Mouse (Mus musculus): Measurements from ENCODE around the gene Slc15a3. TPM values are rescaled to one million over a fixed set of nuclear protein-coding genes. Genes with fewer than 3 reads are reported as not detected.

Slc15a3 gene
- total RNA-seq, 2 experiments from 2014 or later, result 18.0 to 31.4 TPM

DNA sequence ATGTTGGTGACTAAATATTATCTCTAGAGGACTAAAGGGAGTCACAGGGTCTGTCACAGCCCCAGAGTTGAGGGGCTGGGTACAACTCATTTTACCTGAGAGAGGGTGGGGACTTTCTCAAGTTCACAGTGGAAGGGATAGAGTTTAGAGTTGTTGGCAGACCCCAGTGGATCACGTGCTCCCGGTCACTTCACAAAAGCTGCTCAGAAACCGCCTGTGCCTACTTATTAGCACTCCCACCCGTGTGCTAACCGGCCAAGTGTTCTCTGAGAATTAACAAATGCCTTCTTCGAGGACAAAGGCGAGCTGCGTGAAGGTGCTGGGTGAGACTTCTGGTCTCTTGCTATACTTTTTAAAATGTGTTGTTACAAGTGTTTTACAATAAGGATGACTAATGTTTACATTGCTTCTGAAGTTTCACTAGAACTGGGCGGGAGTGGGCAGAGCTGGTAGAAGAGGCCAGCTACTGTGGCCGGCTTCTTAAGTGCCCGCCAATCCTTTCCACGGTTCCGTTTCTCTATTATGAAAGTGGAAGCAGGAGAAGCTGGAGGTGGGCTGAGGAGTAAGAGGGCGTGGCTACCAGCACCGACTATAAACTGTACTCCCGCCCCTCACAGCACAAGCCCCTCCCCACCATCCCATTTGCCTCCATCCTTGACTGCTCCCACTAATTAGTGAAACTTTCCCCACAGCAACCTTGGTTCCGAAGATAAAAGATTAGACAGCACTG is 21.1 kb upstream of the Slc15a3 start:
- ATAC-seq (ENCODE audit: poor library complexity, severe bottlenecking), result peak; percentile 68

DNA sequence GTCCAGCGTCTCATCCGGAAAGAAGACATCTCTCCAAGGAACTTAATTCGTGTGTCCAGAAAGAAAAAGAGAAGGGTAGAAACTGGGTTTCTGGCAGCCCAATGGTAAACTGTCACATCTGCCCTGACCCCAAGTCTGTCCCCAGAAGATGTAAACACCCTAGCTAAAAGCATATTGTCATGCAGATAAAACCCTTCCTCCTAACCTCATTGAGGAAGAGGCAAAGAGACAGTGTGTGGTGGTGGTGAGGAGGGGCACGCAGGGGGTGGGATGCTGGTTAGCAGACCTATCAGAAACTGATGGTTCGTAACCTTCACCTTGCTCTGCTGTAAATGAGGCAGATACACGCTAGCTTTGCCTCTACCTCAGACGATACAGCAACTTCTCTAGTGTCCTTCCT is 18.2 kb upstream of the Slc15a3 start:
- ATAC-seq (ENCODE audit: poor library complexity, severe bottlenecking), result no peak

DNA sequence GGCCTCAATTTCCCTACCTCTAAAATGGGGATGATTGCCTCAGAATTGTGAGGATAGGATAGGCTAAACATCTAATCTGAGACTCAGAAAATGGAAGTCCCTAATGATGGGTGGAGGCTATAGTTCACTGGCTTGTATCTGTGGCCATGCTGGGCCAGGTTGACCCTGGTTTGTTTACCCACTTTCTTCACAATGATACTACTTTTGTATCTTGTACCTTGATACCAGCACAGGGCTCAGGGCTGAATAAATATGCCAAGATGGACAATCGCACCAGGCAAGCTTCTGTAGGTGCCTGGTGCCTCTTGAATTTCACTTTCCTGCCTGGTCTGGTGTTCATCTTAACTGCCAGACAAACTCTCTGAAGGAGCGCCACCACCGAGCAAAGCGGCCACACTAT is 17.0 kb upstream of the Slc15a3 start:
- no peak for ATAC-seq (ENCODE audit: poor library complexity, severe bottlenecking)

DNA sequence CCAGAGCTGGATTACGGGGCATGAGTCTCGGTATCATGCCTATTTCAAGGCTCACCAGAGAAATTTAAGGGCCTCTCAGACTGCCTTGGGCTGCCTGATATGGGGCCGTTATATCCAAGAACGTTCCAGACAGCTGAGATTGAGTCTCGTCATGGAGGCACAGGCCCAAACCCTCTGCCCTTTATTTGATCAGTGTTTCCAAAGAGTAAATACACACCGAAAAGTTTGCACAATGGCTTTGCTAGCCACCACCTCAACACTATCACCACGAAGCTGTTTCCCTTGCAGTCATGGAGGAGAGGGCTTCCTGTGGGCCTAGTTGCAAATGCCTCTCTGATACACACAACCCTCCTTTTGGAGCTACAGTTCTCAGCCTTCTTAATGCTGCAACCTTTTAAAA is 15.5 kb upstream of the Slc15a3 start:
- ATAC-seq (ENCODE audit: poor library complexity, severe bottlenecking), result no peak

DNA sequence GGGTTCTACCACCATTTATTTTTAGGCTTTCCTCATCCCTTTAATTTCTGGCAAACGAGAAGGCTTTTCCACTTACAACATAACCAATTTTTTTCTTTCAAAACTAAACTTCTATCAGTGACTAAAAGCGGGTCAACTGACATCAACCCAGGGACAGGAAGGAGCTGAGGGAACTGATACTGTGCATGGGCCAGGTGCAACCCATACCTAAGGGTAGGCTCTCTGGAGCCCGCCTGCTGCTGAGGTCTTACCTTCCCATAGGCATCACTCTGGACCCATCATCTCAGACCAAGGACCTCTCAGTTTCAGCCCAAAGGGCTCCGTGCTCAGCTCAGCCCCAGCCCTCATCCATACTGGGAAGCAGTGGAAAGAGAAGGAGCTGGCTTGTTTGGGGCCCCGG is 11.2 kb upstream of the Slc15a3 start:
- no peak for ATAC-seq (ENCODE audit: poor library complexity, severe bottlenecking)

DNA sequence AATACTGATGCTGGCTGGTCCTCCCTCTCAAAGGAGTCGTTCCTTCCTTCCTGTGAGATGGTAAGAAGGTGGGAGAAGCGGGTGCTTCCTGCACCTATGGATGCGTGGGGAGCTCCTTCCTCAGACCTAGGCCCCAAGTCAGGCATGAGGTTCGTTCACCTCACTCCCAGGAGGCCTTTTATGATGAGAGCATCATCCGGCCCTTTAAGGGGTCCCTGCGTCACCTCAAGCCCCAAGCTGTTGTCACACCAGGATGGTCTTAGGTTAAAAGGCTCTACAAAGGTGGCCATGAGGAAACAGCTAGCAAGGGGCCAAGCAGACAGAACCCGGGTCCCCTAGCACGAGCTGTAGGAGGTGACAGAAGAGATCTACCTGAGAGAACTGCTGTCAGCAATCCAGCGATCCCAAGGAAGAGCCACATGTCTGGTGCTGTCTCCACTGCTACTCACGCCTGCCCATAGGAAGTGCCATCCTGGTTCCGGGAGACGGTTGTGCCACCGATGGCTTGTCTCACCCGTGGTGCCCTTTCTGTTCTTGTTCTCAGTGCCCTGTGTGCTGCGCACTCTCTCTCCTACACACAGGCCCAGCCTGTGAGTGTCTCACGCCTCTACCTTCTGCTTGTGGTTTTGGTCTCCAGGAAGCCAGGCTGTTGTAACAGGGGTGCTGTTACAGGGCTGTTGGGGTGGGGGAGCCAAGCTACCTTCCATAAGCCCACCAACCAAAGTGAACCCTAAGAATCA is 9.9 kb upstream of the Slc15a3 start, which contains the start of gene Cd6:
Gene Cd6 (minus strand): TSS at position 623 of the 740 bp plus-strand sequence.
- peak; percentile 34; the same call in 1 of the 2 replicates for ATAC-seq (ENCODE audit: poor library complexity, severe bottlenecking)

DNA sequence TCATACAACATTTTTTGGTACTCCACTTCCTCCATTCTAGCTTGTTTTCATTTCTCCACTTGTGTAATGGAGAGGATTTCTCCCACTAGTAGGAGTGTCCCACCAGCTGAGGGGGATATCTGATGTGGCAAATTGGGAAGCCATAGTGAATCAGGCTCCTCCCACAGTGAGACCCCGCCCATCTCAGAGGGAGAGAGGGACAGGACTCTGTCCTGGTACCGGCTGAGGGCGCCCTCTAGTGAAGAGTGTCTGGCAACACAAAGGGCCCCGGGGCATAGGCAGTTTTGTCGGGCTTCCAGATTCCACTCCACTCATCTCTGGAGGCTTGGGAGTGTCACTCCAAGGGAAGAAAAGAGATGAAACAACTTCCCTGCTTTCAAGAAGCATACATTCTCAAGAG is 8.1 kb upstream of the Slc15a3 start:
- peak; percentile 78 for ATAC-seq (ENCODE audit: poor library complexity, severe bottlenecking)

DNA sequence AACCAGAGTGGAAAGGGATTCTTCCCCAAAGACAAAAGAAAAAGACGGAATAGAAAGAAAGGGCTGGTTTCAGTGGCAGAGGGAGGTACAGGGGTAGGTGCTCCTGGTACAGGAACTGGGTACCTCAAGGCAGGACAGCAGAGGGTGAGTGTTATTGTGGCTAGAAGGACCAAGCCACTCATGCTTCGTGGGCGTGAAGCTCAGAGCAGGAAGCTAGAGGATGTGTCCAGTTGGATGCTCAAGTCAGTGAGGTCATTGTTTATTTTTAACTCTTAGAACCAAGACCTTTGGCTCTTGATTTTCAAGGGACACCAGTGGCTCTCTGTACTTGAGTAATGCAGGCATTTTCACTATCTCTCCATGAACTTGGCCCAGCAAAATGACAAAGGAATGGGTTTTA is 7.5 kb upstream of the Slc15a3 start:
- ATAC-seq (ENCODE audit: poor library complexity, severe bottlenecking), result peak; percentile 45

DNA sequence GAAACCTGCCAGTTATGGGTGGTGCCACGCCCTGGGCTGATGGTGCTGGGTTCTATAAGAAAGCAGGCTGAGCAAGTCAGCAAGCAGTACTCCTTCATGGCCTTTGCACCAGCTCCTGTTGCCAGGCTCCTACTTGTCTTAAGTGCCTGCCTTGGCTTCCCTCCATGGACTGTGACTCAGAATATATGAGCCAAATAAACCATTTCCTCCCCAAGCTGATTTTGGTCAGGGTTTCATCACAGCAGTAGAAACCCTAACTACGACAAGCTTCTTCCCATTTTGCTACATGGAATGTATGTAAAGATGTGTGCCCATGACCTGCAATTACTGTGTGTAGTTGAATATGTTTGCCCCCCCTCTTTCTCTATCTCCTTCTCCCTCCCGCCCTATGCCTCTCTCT is 5.9 kb upstream of the Slc15a3 start:
- peak; percentile 49 for ATAC-seq (ENCODE audit: poor library complexity, severe bottlenecking)

DNA sequence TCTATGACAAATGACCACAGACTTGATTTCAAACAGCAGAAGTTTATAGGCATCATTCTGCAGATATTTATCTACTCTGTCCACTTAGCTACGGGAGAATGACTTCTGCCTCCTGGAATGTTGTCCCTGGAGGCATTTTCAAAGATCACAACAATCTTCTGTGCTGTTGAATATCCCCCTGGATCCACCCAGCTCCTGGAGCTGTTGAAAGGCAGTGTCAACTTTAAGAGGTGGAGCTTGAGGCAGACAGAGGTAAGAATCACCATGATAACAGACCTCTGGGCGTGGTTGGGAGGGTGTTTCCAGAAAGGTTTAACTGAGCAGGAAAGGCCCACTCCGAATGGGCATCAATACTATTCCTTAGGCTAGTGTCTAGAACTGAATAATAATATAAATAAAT is 3.9 kb upstream of the Slc15a3 start:
- no peak for ATAC-seq (ENCODE audit: poor library complexity, severe bottlenecking)

DNA sequence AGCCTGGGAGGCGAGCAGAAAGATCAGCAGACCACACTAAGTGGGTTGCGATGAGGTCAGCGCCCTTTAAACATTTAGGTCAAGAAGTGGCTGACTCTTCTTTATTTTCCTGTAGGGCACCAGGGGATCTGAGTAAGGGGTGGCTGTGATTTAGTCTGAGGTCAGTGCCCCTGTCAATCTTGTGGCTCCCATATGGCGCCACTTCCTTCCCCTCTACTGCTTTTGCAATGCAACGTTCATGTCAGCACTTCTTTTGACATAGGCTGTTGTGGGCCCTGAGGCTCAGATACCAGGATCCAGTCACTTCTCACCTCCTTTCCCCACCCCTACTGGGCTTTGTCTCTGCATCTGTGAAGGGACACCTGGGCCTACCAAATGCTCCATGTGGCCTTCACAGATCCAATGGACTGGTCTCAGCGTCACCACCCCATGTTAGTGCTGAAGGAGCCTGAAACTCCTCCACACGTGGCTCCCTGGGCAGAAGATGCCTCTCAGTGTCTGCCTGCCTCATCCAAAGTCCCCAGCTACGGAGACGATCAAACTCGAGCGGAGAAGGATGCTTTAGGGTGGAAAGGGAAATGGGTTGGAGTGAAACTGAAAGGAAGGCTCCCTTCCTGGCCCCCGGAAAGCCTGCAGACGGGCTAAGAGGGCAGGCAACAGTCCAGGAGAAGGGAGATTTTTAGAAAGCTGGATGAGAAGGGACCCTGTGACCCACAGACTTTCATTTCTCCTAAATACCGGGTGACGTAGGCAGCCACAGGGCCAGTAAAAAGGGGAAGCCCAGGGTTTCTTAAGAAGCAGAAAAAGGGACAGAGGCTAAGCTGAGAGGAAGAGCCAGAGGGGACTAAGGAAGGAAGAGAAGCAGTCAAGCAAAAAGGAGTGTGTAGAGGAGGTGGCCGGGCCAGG is 2.4 kb downstream of the Slc15a3 start:
- peak; percentile 82 for ATAC-seq (ENCODE audit: poor library complexity, severe bottlenecking)

DNA sequence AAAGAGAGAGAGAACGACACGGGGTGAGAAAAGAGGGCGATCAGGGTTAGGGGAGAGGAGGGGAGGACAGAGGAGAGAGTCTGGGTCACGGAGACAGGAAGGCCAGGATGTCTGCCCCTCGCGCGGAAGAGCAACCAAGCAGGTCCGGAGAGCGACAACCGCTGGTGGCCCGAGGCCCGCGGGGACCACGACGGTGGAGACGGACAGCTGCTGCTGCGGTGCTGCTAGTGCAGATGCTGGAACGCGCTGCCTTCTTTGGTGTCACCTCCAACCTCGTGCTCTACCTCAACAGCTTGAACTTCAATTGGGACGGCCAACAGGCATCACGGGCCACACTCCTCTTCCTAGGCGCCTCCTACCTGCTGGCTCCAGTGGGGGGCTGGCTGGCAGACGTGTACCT is 3.4 kb downstream of the Slc15a3 start:
- ATAC-seq (ENCODE audit: poor library complexity, severe bottlenecking), result no peak

DNA sequence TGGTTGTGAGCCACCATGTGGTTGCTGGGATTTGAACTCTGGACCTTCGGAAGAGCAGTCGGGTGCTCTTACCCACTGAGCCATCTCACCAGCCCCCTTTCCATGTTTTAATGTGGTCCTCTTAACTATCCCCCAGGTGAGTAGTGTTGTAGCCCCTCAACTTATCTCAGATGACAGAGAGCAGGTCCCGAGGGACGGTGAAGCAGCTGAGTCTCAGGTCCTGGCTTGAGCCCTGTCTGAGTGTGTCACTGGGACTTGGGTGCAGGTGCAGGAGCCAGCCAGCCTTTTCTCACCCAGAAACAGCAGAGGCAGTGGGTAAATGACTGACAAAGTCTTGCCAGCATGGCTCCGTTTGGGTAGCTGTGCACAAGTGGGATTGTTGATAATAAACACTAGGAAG is 4.7 kb downstream of the Slc15a3 start:
- no peak for ATAC-seq (ENCODE audit: poor library complexity, severe bottlenecking)

DNA sequence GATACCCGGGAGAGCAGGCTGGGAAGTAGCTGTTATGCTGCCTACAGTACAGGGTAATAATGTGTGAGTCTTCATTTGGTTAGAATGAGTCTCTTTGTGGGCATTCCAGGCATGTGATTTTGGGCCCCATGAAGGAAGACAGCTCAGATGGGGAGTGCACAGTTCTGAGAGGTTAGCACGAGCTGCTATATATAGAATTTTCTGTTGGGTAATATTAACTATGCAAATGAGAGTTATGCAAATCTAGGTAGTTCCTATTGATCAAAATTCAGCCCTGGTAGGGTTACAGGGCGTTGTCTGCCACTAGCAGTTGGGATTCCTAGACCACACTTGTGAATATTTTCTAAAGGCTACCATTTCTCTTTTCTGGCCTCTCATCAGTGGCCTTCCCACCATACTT is 5.9 kb downstream of the Slc15a3 start:
- no peak for ATAC-seq (ENCODE audit: poor library complexity, severe bottlenecking)

DNA sequence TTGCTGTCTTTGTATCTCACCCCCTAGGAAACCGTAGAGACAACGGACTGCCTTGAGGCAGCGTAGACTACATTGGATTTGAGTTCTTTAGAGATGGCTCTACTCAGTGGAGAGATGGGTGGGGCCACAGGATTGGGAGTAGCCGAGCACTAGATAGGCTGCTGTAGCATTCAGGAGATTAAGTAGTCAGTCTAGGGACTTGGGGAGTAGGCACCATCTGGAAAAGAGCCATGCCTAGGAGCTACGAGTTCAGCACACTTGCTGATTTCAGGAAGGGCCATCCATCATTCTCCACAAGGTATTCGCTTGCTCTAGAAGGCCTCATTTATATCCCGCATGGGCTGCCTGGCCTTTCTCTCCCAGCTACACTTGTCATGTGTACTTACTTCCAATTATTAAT is 6.6 kb downstream of the Slc15a3 start:
- ATAC-seq (ENCODE audit: poor library complexity, severe bottlenecking), result no peak

DNA sequence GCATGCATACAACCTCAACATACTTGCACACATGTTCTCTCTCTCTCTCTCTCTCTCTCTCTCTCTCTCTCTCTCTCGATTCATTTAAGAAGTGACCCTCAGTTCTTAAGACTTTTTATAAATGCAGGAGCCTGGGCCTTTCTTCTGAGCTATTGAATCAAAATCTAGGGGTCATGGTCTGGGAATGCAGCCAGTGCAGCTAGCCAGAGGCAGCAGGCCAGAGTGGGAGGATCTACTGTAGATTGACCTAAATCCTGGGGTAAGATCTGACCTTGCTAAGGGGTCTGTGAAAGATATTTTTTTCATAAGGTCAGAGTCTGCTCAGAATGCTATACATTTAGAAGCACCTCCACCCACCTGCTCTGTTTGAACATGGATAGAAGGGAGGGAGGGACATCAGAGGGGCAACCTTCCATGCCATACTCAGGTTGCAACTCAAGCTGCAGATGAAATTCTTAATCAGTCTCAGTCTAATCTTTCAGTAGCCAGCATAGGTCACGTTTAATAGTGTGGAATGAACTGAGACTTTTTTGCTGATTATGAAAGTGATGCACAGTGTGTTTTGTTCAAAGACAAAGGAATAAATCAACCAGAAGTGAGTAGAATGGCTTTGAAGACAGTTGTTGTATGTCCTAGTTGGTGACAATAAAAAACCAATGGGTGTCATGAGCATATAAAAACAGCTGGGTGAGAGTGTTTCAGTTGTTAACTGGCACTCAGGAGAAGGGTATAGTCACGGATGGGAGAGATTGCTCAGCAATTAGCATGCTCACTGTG is 8.0 kb downstream of the Slc15a3 start:
- no peak for ATAC-seq (ENCODE audit: poor library complexity, severe bottlenecking)

DNA sequence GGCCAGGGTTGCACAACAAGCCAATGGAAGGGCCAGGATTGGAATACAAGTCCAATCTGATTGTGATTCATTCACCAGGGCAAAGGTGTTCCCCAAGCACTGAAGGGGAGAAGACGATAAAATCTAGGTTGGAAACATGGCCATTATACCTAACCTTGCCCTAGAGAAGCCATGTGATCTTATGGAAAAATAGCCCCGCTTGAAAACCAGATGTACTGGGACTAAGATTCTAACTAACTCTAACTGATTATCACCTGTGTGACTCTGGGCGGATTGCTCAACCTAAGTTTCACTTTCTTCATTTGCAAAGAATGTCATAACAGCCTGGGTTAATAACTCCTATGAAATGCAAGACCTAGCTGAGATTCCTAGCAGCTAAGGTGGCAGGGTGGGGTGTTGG is 15.9 kb downstream of the Slc15a3 start:
- ATAC-seq (ENCODE audit: poor library complexity, severe bottlenecking), result no peak

DNA sequence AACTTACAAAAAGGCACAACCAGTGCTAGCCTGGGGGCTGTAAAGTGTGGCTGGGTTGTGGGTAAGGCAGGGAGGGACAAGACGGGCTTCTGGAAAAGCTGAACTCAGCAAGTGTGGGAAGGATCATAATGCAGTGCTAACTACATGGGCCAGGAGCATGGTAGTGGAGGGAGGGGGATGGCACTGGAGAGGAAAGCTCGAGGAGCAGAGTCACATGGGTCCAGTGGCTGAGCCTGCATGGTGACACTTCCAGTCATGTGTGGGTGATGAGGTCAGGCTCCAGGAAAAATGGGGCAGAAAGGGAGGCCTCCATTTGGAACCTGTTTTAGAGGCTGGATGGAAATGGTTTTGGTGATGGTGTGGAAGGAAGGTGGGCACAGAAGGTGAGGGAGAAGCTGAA is 17.0 kb downstream of the Slc15a3 start:
- ATAC-seq (ENCODE audit: poor library complexity, severe bottlenecking), result no peak

DNA sequence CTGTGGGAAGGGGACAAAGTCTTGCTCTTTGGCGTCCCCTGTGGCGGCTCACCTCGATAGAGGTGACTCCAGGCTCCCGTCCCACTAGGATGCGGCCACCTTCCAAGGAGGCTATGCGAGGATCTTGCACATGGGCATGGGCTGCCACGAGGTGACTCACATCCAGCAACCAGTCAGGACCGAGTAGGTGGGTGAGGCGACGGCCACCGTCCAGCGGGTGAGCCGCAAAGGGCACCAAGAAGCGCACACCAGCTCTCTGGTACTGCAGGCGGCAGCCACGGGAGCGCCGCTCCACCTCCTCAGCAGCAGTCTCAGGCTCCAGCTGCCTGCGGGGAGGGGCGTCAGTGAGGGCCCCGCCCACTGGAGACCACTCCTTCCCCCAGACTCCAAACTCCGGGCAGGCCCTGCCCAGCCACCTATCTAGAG is 20.6 kb downstream of the Slc15a3 start:
- ATAC-seq (ENCODE audit: poor library complexity, severe bottlenecking), result no peak

DNA sequence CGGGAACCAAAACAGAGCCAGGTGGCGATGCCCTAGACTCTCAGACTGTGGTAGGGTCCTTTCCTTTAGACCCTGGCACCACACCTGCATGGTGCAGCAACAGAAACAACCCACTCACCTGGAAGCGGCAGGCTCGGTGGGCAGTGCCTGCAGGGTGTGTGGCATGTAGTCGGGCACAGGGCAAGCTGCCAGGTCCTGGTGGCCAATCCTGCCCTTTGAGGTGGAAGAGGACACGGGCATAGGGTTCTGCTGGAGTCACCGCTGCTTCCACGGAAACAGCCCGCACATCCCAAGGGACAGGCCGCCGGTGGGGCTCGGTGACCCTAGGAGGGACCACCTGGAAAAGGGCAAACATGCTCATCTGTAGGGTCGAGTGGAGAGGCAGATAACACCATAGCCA is 26.8 kb downstream of the Slc15a3 start:
- ATAC-seq (ENCODE audit: poor library complexity, severe bottlenecking), result no peak
